Mouse (Mus musculus) embryo, embryonic 10.5 days (tissue): Measurements from ENCODE around the gene Ankzf1.
"Not testable (repeated sequence)": the region's sequence is repeated elsewhere in the genome, so short reads cannot be mapped to it uniquely, and the experiment has no call there.

ENCODE experiments used
- DNase-seq: peaks from one replicate; pipeline ENCODE4 v3.0.0-alpha.2; 2015; ENCODE audit warnings: low spot score

The Ankzf1 gene

GRCm38 (mm10) chr1:75225473-75225872 is 33.5 kb downstream of the Ankzf1 start:
- DNase-seq: no peak

DNA sequence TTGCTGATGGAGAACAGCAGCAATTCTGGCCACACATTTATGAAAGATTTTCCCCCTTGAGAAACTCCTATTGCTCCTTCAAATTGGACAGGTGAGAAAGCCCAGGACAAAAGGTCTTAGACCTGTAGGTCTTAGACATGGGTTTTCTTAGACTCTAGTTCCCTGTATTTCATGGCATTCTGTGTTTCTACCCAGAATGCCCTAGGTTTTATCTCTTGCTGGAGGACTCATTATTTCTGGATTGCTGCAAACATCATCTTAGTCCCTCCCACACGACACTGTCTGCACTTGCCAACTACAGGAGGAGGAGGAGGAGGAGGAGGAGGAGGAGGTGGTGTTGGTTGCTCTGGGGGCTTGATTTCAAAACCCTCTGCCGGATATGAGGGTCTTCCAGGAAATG is 34.2 kb downstream of the Ankzf1 start:
- no peak for DNase-seq

- DNase-seq: no peak
These were observed 35.7 kb downstream of the Ankzf1 start for GRCm38 (mm10) chr1:75227653-75228052.

GRCm38 (mm10) chr1:75229158-75229557 is 37.2 kb downstream of the Ankzf1 start:
- no peak for DNase-seq

GRCm38 (mm10) chr1:75230335-75230994 is 38.5 kb downstream of the Ankzf1 start:
- no peak for DNase-seq

DNA sequence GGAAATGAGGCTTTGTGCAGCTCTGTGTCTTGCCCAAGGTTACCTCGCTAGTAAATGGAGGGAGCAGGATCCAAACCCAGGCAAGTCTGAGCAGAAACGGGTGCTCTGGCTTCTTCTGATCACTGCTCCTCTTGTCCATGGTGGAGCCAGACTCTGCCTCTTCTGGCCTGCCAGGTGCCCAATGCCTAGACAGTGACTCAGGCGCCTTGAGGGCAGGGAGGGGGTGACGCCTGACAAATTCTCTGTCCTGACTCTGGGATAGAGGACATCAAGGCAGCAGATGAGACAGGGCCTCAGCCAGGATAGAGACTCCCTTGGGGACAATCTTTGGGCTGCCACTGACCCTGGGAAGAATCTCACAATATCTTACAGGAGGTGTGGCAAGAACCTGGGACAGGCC is 39.3 kb downstream of the Ankzf1 start:
- no peak for DNase-seq

DNA sequence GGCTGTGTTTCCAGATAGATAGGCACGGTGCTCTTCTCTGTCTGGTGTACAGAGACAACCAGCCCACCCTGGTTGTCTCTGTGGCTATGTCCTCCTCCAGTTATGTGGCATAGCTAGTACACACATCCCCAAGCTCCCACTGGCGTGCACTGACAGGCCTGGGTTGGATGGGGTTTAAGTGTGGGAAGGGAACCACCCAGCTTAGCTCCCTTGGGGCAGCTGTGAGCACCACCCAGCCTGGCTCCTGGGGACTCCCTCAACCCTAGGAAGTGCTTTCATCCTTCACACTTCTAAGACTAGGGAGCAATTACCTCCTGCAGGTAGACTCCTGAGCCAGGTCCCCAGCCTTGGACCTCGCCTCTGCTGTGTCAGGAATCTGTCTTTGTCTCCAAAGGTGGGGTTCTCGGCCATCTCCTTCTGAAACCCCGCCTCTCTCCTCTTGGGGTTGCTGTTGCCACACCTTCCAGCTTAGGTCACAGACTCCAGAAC is 39.8 kb downstream of the Ankzf1 start, which contains the start of gene A630095N17Rik:
Gene A630095N17Rik, minus strand, starts transcription at position 439 of the 489 bp plus-strand sequence.
- DNase-seq: no peak

DNA sequence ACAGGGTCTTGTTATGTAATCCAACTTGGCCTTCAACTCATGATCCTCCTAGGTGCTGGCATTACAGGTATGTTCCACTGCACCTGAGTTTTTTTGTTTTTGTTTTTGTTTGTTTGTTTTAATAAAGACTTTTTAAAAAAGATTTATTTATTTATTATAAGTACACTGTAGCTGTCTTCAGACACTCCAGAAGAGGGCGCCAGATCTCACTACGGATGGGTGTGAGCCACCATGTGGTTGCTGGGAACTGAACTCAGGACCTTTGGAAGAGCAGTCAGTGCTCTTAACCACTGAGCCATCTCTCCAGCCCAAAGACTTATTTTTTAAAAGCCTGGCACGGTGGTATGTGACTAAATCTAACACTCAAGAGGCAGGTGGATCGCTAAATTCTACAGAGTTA is 40.5 kb downstream of the Ankzf1 start:
- DNase-seq: not testable (repeated sequence)

- peak; percentile 79 for DNase-seq
These were observed 42.7 kb downstream of the Ankzf1 start for GRCm38 (mm10) chr1:75234606-75235005.

DNA sequence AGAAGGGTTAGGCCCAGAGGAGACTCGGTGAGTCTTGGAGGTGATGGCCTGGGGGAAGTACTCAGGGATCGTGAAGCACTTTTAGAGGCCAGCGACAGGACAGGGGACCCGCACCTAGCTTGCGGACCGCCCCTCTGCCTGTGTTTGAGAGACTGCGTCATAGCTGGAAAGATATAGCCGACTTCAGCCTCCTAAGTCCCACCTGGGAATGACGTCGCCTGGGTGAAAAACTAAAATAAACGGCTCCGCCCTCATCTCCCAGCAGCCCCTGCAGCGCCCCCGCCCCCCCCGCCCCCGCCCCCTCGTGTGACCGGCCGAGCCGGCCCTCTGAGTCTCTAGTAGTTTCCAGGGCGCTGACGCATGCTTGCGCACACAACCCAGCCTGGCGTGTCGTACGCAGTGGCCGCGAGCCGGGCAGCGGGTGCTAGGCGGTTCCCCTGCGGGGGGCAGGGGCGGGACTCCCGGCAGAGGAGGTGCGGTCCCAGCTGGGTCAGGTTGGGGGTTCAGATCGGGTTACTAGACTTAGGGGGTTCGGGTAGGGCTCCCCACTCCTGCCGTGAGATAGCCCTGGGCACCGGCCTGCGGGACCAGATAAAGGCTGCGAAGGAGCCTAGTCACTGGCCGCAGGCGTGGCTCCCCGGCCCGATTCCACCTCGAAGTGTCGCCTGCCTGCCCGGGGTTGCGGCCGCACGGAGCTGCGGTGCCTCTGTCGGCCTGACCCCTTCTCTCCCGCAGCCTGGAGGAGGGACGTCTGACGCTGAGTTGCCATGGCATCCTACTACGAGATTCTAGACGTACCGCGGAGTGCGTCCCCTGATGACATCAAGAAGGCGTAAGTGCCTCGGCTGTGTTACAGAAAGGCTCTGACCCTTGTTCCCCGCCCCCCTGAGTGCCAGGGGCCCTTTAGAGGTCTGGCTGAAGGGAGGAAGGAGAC is 44.4 kb downstream of the Ankzf1 start, which contains the start of gene Dnajb2:
Gene Dnajb2, plus strand, starts transcription at position 290 of the 934 bp plus-strand sequence.
- DNase-seq: peak; percentile 83

GRCm38 (mm10) chr1:75239591-75239990 is 47.6 kb downstream of the Ankzf1 start:
- no peak for DNase-seq

DNA sequence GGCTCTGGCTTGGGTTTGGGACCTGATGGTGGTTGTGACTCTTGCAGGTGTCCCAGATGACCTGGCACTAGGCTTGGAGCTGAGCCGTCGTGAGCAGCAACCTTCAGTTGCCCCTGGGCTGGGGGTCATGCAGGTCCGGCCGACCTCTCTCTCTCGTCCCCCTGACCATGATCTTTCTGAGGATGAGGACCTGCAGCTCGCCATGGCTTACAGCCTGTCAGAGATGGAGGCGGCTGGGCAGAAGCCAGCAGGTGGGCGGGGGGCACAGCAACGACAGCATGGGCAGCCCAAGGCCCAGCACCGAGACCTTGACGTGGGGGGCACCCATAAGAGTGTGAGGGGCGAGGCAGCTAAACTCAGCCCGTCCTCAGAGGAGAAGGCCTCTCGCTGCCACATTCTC is 51.5 kb downstream of the Ankzf1 start:
- DNase-seq: no peak

- DNase-seq: no peak
These were observed 52.4 kb downstream of the Ankzf1 start for GRCm38 (mm10) chr1:75244175-75244826.

DNA sequence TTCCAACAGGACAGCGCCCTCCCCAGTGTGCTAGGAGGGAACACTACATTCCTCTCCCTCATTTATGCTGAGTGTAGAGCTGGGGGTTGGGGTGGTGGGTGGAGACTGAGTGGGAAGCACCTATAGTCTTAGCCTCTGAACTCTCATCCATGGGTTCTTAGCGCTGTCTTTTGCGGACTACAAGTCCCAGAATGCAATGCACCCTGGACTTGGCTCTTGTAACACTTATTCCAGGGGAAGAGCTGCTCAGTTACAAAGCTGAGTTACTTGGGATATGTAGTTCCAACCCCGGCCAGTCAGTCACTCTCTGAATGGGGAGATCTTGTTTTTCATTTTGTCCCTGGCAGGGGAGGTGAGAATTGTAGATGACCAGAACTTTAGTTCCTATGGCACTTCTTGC is 52.9 kb downstream of the Ankzf1 start:
- DNase-seq: peak; percentile 75

DNA sequence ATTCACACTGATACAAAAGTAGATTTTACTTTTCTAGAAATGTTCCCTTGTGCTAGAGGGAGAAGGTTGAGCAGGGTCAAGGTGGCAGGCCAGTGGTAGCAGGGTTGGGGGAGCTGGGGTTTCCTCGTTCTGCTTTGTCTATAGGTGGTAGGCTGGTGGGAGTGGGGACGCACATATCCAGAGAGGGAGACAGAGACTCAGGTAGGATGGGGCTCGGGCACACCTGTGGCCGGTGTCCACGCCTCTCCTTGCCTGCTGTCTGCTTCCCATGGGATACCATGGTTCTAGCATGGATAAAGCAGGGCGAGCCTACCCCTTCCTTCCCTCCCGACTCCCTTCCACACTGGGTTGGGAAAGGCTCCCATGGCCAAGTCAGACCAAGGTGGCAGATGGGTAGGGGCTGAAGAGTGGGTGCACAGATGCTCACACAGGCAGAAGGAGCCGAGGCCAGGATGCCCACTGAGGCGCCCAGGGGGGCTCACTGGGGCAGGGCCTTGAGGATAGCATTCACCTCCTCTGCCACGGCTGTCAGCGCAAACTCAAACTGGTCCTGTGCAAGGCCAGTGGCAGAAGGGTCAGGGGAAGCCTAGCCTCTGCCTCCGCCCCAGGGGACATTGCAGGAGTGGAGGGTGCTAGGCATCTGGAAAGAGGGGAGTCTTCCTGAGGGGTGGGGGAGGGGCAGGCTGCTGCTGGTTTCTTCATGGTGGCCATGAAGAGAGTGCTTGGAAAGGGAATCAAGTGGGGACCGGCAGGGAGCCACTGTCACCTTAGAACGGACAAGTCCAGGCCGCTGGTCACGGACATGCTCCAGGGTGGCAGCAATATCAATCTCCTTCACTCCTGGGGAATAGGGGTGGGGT is 55.4 kb downstream of the Ankzf1 start:
- DNase-seq: no peak

DNA sequence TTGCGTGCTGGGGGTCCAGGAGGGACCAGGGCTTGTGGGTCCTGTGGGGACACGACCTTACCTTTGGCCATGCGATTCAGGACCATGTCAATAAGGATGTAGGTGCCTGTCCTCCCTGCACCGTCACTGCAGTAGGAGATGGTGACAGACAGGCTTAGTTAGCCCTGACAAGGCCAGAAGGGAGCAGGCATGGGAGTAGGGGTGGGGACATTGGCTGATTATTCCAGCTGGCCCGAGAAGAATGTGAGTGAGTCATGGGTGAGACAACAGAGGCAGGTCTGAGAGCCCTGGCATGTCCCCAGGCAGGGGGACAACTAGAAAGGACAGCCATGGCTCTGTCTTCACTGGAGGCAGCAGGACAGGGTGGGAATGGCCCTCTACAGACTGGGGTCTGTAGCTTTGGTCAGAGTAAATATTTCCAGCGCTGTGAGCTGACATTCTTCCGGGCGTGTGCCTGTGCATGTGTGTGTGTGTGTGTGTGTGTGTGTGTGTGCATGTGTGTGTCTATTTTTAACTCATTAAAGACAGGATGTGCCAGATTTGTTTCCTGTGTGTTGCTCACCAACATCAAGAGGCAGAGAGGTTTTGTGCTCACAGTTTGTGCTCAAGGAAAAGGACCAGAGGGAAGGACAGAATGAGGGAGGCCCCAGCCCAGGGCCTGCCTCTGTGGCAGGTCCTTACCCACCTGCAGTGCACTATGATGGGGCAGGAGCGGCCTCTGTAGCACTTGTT is 56.3 kb downstream of the Ankzf1 start:
- no peak for DNase-seq
